Mouse (Mus musculus): ENCODE results near the gene Tmem52.

GRCm38 (mm10) chr4:155473319-155473718 is 4.4 kb downstream of the Tmem52 start:
- TF ChIP-seq CTCF (conservative IDR thresholded peaks at IDR 0.05; ENCODE audit: insufficient read depth, insufficient read length, low read depth, low read length) = no peak
- no peak for TF ChIP-seq POLR2A (IDR thresholded peaks at IDR 0.05; ENCODE audit: low read depth, low read length)

Data from kidney, adult 2 months (tissue).